Mouse (Mus musculus) erythroblast, embryonic 14.5 days (primary cell): ENCODE measurements around the gene Adh5.

Experiments used
- GATA1 ChIP-seq: IDR thresholded peaks from 2 replicates; pipeline ENCODE4 v1.6.1; 2012; ENCODE audit warnings: low read length, inconsistent platforms, mixed read lengths
- TAL1 ChIP-seq: IDR thresholded peaks from 3 replicates; pipeline ENCODE4 v1.6.1; 2012; ENCODE audit warnings: low read length, inconsistent platforms, mixed read lengths

GRCm38 (mm10) chr3:138415121-138415690 lies 27.7 kb upstream of the Adh5 start, which contains the start of gene Adh4:
- TF ChIP-seq TAL1 (no peak), GATA1 (no peak)
